Mouse (Mus musculus) olfactory bulb, adult 2 months (tissue): ENCODE results near the gene Arid5b. TPM values are rescaled to one million over a fixed set of nuclear protein-coding genes. Genes with fewer than 3 reads are reported as not detected.
"Not testable (repeated sequence)": the region's sequence is repeated elsewhere in the genome, so short reads cannot be mapped to it uniquely, and the experiment has no call there.

Experiments used
- H3K27ac ChIP-seq: fragments of 200-500 bp; 2 replicates; pipeline ENCODE4 v1.5.1; 2012; ENCODE audit warnings: low read depth, low read length; ENCODE audit not compliant: insufficient read depth
- H3K4me1 ChIP-seq: fragments of 200-500 bp; 2 replicates; pipeline ENCODE4 v1.6.1; 2012; ENCODE audit warnings: low read length; ENCODE audit not compliant: control insufficient read depth, insufficient read depth
- H3K4me3 ChIP-seq: fragments of 200-500 bp; 2 replicates; pipeline ENCODE4 v1.5.1; 2012; ENCODE audit warnings: mild to moderate bottlenecking, low read depth, low read length, moderate library complexity; ENCODE audit not compliant: insufficient read depth
- CTCF ChIP-seq: fragments of 200-500 bp; IDR thresholded peaks from 2 replicates; pipeline ENCODE4 v1.5.1; 2012; ENCODE audit warnings: low read depth, mild to moderate bottlenecking, low read length, moderate library complexity; ENCODE audit not compliant: insufficient read depth
- POLR2A ChIP-seq: fragments of 200-500 bp; IDR thresholded peaks from 2 replicates; pipeline ENCODE4 v1.6.1; 2012; ENCODE audit warnings: mild to moderate bottlenecking, low read depth, low read length, moderate library complexity; ENCODE audit not compliant: insufficient read depth
- WGBS: fragments of 180-500 bp; shearing (Covaris S2); methylation state at CpG from one replicate; pipeline ENCODE4 v1.1.7; 2018; 5-methylcytosine and 5-hydroxymethylcytosine counted together
- polyA plus RNA-seq: library from polyadenylated mRNA; stranded (reverse); fragments of >200 nt; gene quantifications from 2 replicates; pipeline ENCODE4 v1.2.4, GENCODE M21; 2012; ENCODE audit warnings: low replicate concordance; ENCODE audit not compliant: missing spikeins, insufficient read depth, insufficient read length

Arid5b gene
- polyA plus RNA-seq, 1 experiment = not detected

DNA sequence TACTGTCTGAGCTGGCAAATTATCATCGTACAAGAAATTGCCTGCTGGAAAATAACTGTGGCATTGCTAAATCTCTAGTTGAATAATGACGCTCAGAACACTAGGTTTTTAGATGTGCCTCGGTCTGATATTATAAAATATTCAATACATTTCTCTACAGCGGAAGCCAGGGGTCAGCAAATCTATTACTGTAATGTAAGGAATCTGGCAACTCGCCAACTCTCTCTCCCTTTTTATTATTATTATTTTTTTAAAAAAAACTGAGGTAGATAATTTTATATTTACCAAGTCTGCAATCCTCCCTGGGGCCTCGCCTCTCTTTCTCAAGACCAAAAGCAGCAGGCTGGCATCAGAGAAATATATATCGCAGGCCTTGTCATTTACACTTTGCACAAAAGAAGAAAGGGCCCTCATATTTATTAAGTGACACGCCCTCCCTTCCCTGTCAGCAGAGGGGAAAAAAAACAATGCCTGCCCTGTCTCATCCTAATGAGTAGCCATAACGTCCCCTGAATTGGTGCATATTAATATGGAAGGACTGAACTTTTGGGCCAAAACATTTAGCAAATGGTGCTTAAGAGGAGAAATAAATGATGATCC is 172.1 kb downstream of the Arid5b start:
- WGBS = 74% methylated on average over 9 of the region's 9 CpGs
- H3K27ac ChIP-seq = no peak overlapping the region

DNA sequence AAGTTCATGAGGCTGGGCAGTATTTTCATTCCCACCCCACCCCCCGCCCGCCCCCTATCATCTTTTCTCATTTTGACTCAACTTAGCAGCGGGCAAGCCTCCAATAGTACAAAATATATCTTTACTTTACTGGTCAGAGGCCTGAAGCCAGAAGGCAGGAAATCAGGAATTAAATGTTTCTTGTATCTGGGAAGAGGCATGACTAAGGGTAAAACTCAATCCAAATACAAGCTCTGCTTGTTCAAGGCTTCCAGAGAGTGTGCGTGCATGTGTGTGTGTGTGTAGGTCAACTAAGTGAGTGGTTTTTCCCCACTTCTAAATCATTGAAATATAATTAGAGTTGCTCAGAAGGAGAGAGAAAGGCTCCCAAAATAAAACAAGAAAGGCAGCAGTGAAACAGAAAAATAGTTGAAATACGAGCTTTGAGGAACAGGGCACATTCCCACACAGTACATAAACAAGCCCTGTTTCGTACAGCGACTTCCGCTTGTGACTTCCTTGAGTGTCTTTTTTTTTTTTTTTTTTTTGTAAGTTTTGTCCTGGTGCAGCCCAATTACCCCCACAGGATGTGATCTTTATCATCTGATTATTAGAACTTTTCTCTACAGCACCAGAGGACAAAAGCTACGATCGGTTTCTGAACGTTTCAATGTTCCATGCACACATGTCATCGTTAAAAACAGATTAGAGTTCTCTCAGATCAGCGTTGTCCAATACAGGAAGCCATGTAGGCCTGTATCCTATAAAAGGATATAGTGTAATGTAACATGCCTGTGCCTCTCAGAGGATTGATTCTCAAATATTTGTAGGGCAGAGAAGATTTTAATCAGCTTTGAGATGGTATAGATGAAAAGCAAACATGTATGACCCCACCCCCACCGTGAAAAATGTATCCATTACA is 173.4 kb downstream of the Arid5b start:
- 54% methylated on average over 14 of the region's 14 CpGs for WGBS
- TF ChIP-seq CTCF = no peak
- no peak for TF ChIP-seq POLR2A
- Histone ChIP-seq H3K27ac (peak overlapping the region; percentile 59; the same call in 1 of the 2 replicates), H3K4me1 (peaks cover 4% of the 10 kb centered on the region; the same call in 1 of the 2 replicates), H3K4me3 (no peak overlapping the region)

More for the DNA sequence above, 172.1 kb downstream of the Arid5b start:
- Histone ChIP-seq H3K4me3 (no peak overlapping the region), H3K4me1 (peaks cover 5% of the 10 kb centered on the region; the same call in 1 of the 2 replicates)
- TF ChIP-seq POLR2A (no peak), CTCF (no peak)

DNA sequence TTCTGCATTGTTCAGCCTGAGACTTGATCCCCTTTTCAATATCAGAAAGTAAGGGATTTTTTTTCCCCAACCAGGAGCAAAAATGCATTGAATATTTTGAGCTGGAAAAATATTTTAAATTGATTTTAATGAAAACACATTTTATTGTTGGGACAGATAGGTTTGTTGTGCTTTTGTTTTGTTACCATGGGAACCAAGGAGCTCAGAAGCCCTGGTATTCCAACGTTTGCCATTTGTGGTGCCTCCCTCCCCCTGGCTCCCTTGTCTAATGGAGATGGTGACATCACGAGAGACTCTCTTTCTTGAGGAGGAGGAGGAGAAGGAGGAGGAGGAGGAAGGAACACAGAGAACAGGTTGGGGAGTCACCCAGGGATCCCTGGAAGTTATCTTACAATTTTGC is 174.1 kb downstream of the Arid5b start:
- WGBS = 17% methylated on average over 2 of the region's 2 CpGs
- TF ChIP-seq POLR2A (no peak), CTCF (no peak)
- peaks cover 3% of the 10 kb centered on the region; the same call in 1 of the 2 replicates for H3K4me1 ChIP-seq
- H3K27ac ChIP-seq = peak overlapping the region; percentile 51; the same call in 1 of the 2 replicates
- no peak overlapping the region for H3K4me3 ChIP-seq

DNA sequence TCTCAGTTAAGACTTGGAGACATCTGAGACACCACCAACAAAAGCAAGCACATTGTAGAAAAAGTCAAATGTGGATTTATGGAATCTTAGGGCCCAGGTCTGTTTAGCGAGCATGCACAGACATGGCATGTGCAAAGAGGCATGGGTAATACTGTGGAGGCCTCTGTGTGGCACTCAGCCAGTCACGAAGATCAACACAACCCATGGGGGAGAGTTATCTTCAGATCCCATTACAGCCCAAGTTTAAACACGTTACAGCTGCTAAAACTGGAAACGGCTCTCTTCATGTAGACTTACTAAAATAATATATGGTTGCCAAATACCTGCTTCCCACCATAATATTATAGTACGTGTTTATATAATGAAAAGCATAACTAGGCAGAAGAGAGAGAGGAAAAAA is 174.6 kb downstream of the Arid5b start:
- Histone ChIP-seq H3K4me1 (peaks cover 3% of the 10 kb centered on the region; the same call in 1 of the 2 replicates), H3K4me3 (no peak overlapping the region), H3K27ac (no peak overlapping the region)
- 42% methylated on average over 5 of the region's 5 CpGs for WGBS
- no peak for TF ChIP-seq POLR2A
- TF ChIP-seq CTCF = no peak

DNA sequence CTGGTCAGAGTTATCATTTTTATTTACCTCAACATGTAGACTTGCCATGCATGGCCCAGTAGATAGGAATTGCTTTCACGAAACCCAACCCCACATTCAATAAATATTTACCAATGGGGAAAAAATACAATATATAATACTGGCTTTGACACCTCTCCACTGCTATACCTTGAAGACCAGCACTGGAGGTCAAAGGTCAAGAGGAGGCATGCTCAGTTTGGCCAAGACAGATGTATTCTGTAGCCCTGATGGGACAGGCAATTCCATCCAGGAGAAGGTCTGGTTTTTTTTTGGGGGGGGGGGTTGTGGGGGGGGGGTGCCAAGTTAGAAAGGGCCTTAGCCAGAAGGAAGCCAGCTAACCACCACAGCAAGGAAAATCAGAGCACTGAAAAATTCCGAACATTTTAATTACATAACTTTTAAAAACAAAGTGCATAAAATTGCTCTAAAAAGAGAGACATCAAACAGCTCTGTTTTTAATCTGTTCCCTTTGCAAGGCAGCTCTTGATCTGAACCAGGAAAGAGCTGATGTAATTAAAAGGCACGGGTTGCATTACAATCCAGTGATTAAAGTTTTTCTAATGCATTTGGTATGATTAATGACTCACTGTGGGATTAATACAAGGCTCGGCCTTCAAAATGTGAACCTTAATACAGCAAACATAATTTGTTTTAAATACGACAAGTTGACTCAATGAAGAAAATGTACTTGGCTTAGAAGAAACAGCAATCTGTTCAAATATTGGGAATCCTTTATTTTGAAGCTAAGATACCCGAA is 175.3 kb downstream of the Arid5b start:
- TF ChIP-seq POLR2A = no peak
- no peak for TF ChIP-seq CTCF
- 69% methylated on average over 6 of the region's 6 CpGs for WGBS
- Histone ChIP-seq H3K4me1 (peaks cover 3% of the 10 kb centered on the region; the same call in 1 of the 2 replicates), H3K27ac (no peak overlapping the region), H3K4me3 (no peak overlapping the region)

DNA sequence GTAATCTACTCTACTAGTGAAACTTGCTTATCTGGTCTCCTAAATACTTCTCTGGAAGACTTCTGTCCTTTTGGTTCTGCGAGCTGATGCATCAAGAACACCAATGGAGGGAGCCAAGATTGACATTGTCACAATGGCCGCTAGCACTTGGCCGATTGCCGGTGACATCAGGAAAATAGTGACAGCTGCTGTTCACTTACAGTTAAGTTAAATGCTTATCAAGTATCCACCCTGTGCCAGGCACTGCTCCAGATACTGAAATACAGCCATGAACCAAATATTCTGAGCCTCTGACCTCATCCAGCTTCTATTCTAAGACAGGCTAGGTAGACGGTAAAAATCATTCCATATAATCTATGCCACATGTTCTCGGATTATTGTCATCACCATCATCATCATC is 176.0 kb downstream of the Arid5b start:
- WGBS = 95% methylated on average over 6 of the region's 6 CpGs
- Histone ChIP-seq H3K27ac (no peak overlapping the region), H3K4me1 (peaks cover 3% of the 10 kb centered on the region; the same call in 1 of the 2 replicates), H3K4me3 (no peak overlapping the region)
- TF ChIP-seq POLR2A = no peak
- no peak for TF ChIP-seq CTCF

DNA sequence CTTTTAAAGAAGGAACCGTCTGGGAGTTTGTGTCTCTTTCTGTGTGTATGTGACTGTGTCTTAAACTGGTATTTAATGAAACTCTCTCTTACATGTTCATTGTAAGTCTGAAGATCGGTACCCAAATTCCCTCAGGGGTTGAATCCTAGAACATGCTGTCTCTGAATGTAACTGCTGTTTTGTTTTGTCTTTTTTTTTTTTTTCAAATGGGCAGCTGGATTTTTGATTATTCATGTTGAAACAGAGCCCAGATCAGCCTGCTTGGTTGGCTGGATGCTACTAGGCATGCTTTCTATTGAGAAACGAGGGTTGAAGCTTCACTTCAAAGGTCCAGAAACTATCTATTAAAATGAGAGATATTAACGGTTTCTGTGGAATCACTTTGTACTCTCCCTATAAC is 177.3 kb downstream of the Arid5b start:
- H3K4me1 ChIP-seq = peaks cover 3% of the 10 kb centered on the region; the same call in 1 of the 2 replicates
- no peak overlapping the region for H3K4me3 ChIP-seq
- H3K27ac ChIP-seq = no peak overlapping the region
- TF ChIP-seq CTCF = no peak
- no peak for TF ChIP-seq POLR2A
- 51% methylated on average over 4 of the region's 4 CpGs for WGBS

DNA sequence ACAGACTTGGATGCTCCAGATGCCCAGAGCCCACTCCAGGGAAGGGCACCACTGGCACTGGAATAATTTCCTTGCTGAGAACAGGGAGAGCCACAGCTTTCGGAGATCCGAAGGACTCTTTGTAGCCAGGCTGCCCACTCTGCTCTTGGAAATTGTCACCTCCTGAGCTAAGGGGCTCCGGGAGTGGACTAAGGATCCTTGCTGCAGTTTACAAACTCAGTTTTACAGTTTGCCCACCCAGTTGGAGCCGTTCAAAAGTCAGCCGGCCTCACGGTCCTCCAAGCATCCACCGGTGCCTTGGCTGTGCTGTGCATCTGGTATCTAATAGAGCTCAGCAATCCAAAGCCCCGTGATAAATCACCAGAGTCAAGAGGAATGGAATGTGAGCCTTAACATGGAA is 178.0 kb downstream of the Arid5b start:
- TF ChIP-seq CTCF = no peak
- no peak for TF ChIP-seq POLR2A
- Histone ChIP-seq H3K4me3 (no peak overlapping the region), H3K4me1 (peaks cover 3% of the 10 kb centered on the region; the same call in 1 of the 2 replicates), H3K27ac (no peak overlapping the region)
- 91% methylated on average over 8 of the region's 8 CpGs for WGBS

DNA sequence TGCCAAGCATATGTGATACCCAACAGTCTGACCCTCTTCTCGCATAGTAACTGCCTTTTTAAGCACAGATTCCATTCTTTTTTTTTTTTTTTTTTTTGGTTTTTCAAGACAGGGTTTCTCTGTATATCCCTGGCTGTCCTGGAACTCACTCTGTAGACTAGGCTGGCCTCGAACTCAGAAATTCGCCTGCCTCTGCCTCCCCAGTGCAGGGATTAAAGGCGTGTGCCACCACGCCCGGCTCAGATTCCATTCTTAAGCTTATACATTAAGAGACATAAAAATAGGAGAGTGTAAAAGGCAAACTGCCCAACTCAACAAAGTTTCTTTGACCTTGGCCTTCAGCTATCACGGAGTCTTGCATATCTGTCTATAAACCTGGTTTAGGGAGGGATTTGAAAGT is 178.7 kb downstream of the Arid5b start:
- not testable (repeated sequence) for H3K27ac ChIP-seq, H3K4me3 ChIP-seq, H3K4me1 ChIP-seq
- 98% methylated on average over 7 of the region's 7 CpGs for WGBS
